Mouse (Mus musculus) limb, embryonic 11.5 days (tissue): ENCODE measurements around the gene Hoxa10. TPM values are rescaled to one million over a fixed set of nuclear protein-coding genes. Genes with fewer than 3 reads are reported as not detected.
A peak's percentile ranks its signal among the peaks of the same experiment; 100 is the strongest.

Source experiments
- ATAC-seq: fragments of 200-750 bp; cut with Nextera tagmentation; 2 replicates; pipeline ENCODE4 v1.8.0; 2017; ENCODE audit warnings: low read depth; ENCODE audit not compliant: insufficient number of reproducible peaks, low FRiP score, low TSS enrichment
- DNase-seq: peaks from one replicate; pipeline ENCODE4 v3.0.0-alpha.2; 2015; ENCODE audit warnings: low spot score
- H3K27ac ChIP-seq: fragments of 300-500 bp; sonication (generic); replicated peaks from 2 replicates; pipeline ENCODE4 v1.5.1; 2014; ENCODE audit warnings: low read depth, mild to moderate bottlenecking, low read length
- H3K27me3 ChIP-seq: fragments of 300-500 bp; sonication (generic); 2 replicates; pipeline ENCODE4 v1.6.1; 2014; ENCODE audit warnings: mild to moderate bottlenecking, low read length, mixed read lengths; ENCODE audit not compliant: control insufficient read depth, insufficient read depth
- H3K36me3 ChIP-seq: fragments of 300-500 bp; sonication (generic); 2 replicates; pipeline ENCODE4 v1.6.1; 2014; ENCODE audit warnings: mild to moderate bottlenecking, low read length, moderate library complexity, mixed read lengths; ENCODE audit not compliant: control insufficient read depth, insufficient read depth
- H3K4me1 ChIP-seq: fragments of 300-500 bp; sonication (generic); 2 replicates; pipeline ENCODE4 v1.6.1; 2014; ENCODE audit warnings: low read length, mixed read lengths; ENCODE audit not compliant: control insufficient read depth, insufficient read depth
- H3K4me2 ChIP-seq: fragments of 300-500 bp; sonication (generic); 2 replicates; pipeline ENCODE4 v1.6.1; 2014; ENCODE audit warnings: low read depth, mild to moderate bottlenecking, moderate library complexity; ENCODE audit not compliant: severe bottlenecking
- H3K4me3 ChIP-seq: fragments of 300-500 bp; sonication (generic); 2 replicates; pipeline ENCODE4 v1.5.1; 2014; ENCODE audit warnings: low read depth, low read length
- H3K9ac ChIP-seq: fragments of 300-500 bp; sonication (generic); 2 replicates; pipeline ENCODE4 v1.6.1; 2014; ENCODE audit warnings: mild to moderate bottlenecking, low read length
- H3K9me3 ChIP-seq: fragments of 300-500 bp; sonication (generic); 2 replicates; pipeline ENCODE4 v1.6.1; 2016; ENCODE audit warnings: low read length; ENCODE audit not compliant: control insufficient read depth
- WGBS: fragments of 180-500 bp; shearing (Covaris S2); extraction: QIAGEN DNeasy Blood & Tissue Kit; methylation state at CpG from one replicate; pipeline ENCODE4 v1.1.7; 2014; 5-methylcytosine and 5-hydroxymethylcytosine counted together
- polyA plus RNA-seq: library from polyadenylated mRNA; unstranded; fragments of >200 nt; fragmentation: Nextera tagmentation; extraction: Ambion mirVana; gene quantifications from 2 replicates; pipeline ENCODE4 v1.2.1, GENCODE M21; 2014

The Hoxa10 gene
- polyA plus RNA-seq, 1 experiment from 2014 or later: 278 TPM

GRCm38 (mm10) chr6:52201269-52201668 is 39.4 kb downstream of the Hoxa10 start:
- DNase-seq (no peak), ATAC-seq (no peak)
- 19% methylated on average over 1 of the region's 1 CpGs for WGBS
- Histone ChIP-seq H3K27ac (no peak overlapping the region), H3K9me3 (no peaks in the 10 kb centered on the region), H3K27me3 (no peaks in the 10 kb centered on the region), H3K4me3 (no peak overlapping the region), H3K4me1 (peaks cover 59% of the 10 kb centered on the region), H3K9ac (no peak overlapping the region; the same call in 1 of the 2 replicates), H3K4me2 (peak overlapping the region; percentile 13; the same call in 1 of the 2 replicates), H3K36me3 (peaks cover 2% of the 10 kb centered on the region; the same call in 1 of the 2 replicates)

- H3K36me3 ChIP-seq: peaks cover 2% of the 10 kb centered on the region; the same call in 1 of the 2 replicates
- H3K9ac ChIP-seq: no peak overlapping the region; the same call in 1 of the 2 replicates
- ATAC-seq (no peak), DNase-seq (no peak)
- no peaks in the 10 kb centered on the region for H3K27me3 ChIP-seq
- H3K9me3 ChIP-seq: no peaks in the 10 kb centered on the region
- no peak overlapping the region for H3K27ac ChIP-seq
- WGBS: 6% methylated on average over 10 of the region's 10 CpGs
- peaks cover 57% of the 10 kb centered on the region for H3K4me1 ChIP-seq
- no peak overlapping the region for H3K4me3 ChIP-seq
- peak overlapping the region; percentile 29 for H3K4me2 ChIP-seq
Measured at GRCm38 (mm10) chr6:52200751-52201250, 39.9 kb downstream of the Hoxa10 start.

- WGBS: 5% methylated on average over 30 of the region's 30 CpGs
- Histone ChIP-seq H3K4me3 (no peak overlapping the region), H3K9ac (peak overlapping the region; percentile 41; the same call in 1 of the 2 replicates), H3K9me3 (no peaks in the 10 kb centered on the region), H3K27ac (no peak overlapping the region), H3K4me2 (peak overlapping the region; percentile 29), H3K36me3 (no peaks in the 10 kb centered on the region), H3K4me1 (peaks cover 52% of the 10 kb centered on the region), H3K27me3 (no peaks in the 10 kb centered on the region)
- DNase-seq (peak; percentile 75), ATAC-seq (no peak)
Measured at GRCm38 (mm10) chr6:52200073-52200750, 40.4 kb downstream of the Hoxa10 start.

GRCm38 (mm10) chr6:52197271-52197670 is 43.4 kb downstream of the Hoxa10 start:
- H3K27me3 ChIP-seq: no peaks in the 10 kb centered on the region
- DNase-seq: peak; percentile 65
- no peak for ATAC-seq
- H3K9me3 ChIP-seq: no peaks in the 10 kb centered on the region
- H3K4me3 ChIP-seq: no peak overlapping the region
- no peak overlapping the region for H3K9ac ChIP-seq
- WGBS: 10% methylated on average over 10 of the region's 10 CpGs
- no peaks in the 10 kb centered on the region for H3K36me3 ChIP-seq
- no peak overlapping the region for H3K27ac ChIP-seq
- H3K4me1 ChIP-seq: peaks cover 36% of the 10 kb centered on the region
- H3K4me2 ChIP-seq: peak overlapping the region; percentile 4; the same call in 1 of the 2 replicates

- Histone ChIP-seq H3K4me1 (peaks cover 37% of the 10 kb centered on the region), H3K9me3 (no peaks in the 10 kb centered on the region), H3K4me2 (no peak overlapping the region), H3K27ac (no peak overlapping the region), H3K4me3 (no peak overlapping the region), H3K9ac (no peak overlapping the region), H3K27me3 (no peaks in the 10 kb centered on the region), H3K36me3 (no peaks in the 10 kb centered on the region)
- DNase-seq (no peak), ATAC-seq (no peak)
- WGBS: 27% methylated on average over 9 of the region's 9 CpGs
Measured at GRCm38 (mm10) chr6:52196811-52197210, 43.8 kb downstream of the Hoxa10 start.

- Histone ChIP-seq H3K4me3 (no peak overlapping the region), H3K27me3 (0 out of 2 replicates have a peak, but pooled peaks cover 5% of the 10 kb centered on the region), H3K9ac (no peak overlapping the region), H3K9me3 (no peaks in the 10 kb centered on the region), H3K27ac (no peak overlapping the region), H3K4me1 (peaks cover 33% of the 10 kb centered on the region), H3K4me2 (no peak overlapping the region), H3K36me3 (no peaks in the 10 kb centered on the region)
- WGBS: 20% methylated on average over 10 of the region's 10 CpGs
- ATAC-seq (no peak), DNase-seq (no peak)
Measured at GRCm38 (mm10) chr6:52194690-52195089, 46.0 kb downstream of the Hoxa10 start.

GRCm38 (mm10) chr6:52191860-52192550 is 48.6 kb downstream of the Hoxa10 start:
- ATAC-seq: peak; percentile 55; the same call in 1 of the 2 replicates
- peak overlapping the region; percentile 57 for H3K9ac ChIP-seq
- peaks cover 9% of the 10 kb centered on the region; the same call in 1 of the 2 replicates for H3K27me3 ChIP-seq
- peak overlapping the region; percentile 21; the same call in 1 of the 2 replicates for H3K27ac ChIP-seq
- no peaks in the 10 kb centered on the region for H3K36me3 ChIP-seq
- H3K4me2 ChIP-seq: peak overlapping the region; percentile 99
- H3K9me3 ChIP-seq: no peaks in the 10 kb centered on the region
- peaks cover 41% of the 10 kb centered on the region for H3K4me1 ChIP-seq
- WGBS: 2% methylated on average over 43 of the region's 55 CpGs
- peak; percentile 92 for DNase-seq
- peak overlapping the region; percentile 50 for H3K4me3 ChIP-seq
